Mouse (Mus musculus) layer of hippocampus, adult 8-10 months (tissue): ENCODE measurements around the gene Vmac. TPM values are rescaled to one million over a fixed set of nuclear protein-coding genes. Genes with fewer than 3 reads are reported as not detected.

Source experiments
- DNase-seq, 2 experiments: peaks; one replicate each; pipeline ENCODE4 v3.0.0; 2022; ENCODE audit warnings: low spot score in 2 of 2
- total RNA-seq, 4 experiments: library from RNA; stranded (reverse); gene quantifications; 2 replicates each; pipeline ENCODE4 v1.2.4; 2022

Vmac gene
- 10 to 100 TPM; 10.3 to 15.4 (median 12.5) TPM for total RNA-seq

GRCm38 (mm10) chr17:56717363-56718058 lies at the start of gene Vmac, which contains the start of gene Ndufa11:
Gene Vmac (minus strand): TSS chr17:56718022.
Gene Ndufa11 (plus strand): TSS chr17:56717767.
- peak; percentile 90 to 94 for DNase-seq

DNA sequence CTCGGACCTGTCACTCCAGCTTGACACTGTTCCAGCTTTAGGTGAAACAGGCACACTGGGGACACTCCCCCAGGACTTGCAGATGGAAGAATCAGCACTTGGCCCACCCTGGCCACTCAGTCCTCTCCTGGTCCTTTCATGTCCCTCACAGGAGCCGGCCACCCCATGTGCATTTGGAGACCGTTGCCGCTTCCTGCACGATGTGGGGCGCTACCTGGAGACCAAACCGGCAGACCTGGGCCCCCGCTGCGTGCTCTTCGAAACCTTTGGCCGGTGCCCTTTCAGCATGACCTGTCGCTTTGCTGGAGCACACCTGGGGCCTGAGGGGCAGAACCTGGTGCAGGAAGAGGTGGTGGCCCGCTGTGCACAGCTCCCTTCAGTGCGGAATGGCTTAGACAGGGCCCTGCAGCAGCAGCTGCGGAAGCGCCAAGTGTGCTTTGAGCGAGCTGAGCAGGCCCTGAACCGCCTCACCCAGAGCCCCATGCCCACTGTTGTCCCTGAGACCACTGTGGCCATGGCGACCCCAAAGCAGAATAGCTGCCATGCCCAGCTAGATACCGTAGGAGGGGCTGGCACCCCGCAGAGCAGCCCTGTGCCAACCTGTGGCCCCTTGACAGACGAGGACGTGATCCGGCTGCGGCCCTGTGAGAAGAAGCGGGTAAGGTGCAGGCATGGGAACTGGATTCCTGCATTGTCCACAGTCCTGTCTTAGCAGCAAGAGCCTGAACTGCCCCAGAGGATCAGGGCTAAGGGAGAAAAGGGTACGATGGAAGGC lies 49.0 kb upstream of the Vmac start:
- no peak for DNase-seq

- DNase-seq, result no peak
These were observed 47.6 kb upstream of the Vmac start for GRCm38 (mm10) chr17:56765431-56765830.

DNA sequence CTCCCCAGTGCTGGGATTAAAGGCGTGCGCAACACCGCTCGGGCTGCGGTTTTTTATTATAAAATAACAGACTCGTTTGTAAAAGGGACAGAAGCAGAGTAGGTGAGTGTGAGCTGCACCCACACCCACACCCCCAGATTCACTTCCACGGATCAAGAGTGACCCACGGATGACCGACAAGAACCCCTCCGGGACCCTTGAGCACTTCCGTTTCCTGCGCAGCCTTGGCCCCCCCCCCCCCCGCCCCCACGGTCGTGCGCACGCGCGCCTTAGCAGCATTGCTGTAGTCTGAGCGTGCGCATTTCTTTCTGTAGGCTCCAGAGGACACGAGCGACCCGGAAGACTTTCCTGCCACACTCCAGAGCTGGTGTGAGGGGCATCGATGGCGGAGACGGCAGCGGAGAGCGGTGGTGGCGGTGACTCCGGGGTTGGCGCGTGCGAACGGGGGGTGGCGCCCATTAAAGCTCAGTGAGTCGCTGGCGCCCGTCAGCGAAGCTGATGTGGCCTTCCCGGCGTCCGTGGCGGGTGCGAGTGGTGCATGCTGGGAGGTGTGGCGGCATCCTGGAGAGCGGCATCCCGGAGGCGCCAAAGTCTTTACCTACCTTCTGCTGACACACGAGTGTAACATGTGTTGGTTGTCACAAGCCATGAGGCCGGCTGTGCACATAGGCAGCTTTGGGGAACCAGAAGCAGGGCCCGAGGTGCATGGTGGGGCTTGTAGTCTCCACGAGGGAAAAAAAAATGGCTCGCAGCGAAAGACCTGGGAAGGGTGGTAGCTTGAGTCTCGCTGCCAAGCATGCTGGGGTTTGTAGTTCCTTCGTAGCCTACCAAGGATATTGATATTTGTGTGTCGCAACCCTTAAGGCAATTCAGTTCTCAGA lies 46.9 kb upstream of the Vmac start, which contains the start of gene Dus3l:
TSS of gene Dus3l (plus strand) at position 284 of the 881 bp plus-strand sequence.
- peak; percentile 90 to 91 for DNase-seq

GRCm38 (mm10) chr17:56763741-56764250 lies 46.0 kb upstream of the Vmac start:
- DNase-seq, result no peak

DNA sequence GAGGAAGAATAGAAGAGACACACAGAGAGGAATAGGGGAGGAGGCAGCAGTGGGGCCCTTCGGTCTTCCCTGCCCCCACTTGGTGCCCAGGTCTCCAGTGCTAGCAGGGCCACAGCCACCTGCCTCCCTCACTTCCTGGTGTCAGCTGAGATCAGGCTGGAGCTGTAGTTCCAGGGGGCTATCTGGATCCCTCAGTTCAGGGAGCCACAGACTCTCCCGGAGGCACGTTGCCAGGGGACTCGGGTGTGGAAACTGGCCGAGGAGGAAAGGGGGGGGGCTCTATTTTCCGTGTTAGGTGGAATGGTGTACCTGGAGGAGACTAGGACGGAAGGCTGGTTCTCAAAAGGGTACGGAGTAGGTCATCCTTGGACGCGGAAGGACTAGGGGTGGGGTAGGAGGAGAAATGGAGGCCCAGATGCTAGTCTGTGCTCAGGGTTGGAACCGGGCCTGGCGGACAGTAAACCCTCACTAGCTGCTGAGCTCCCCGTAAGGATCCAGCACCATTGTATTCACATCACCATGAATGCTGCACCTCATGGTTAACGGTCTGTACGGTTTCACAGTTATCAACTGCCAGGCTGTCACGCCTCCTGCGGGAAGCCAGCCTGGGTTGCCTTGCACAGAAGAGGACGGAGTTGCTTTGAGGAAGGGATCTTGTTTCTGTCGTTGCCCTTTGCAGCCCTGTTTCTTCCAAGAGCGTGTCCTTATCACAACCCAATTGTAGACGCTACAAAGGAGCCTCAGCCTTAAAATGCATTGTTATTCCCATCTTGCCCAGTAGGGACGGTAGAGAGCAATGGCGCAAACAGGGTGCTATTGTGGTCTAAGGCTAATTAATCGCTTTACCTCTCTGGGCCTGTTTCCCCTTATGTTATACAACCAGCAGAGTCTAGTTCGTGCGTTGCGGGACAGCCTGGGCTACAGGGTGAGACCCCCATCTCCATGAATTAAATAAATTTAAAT lies 45.2 kb upstream of the Vmac start:
- DNase-seq, result peak; percentile 50 to 71

DNA sequence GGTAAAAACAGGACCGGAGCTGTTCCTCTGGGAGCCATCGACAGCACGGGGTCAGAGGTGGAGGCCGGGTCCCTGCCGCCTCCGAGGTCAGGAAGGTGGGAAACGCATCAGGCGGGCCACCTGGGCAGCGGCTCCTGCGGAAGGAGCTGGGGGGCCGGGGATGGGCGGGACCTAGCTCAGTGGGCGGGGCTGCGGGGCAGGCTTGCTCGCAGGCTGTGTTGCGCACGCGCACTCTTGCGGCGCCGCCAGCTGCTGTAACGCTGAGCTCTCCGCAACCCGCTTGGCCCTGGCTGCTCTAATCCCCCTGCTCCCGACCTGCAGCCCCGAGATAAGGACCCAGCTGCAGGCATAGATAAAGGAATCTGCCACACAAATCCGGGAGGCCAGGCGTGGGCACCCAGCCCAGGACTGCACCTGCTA lies 44.2 kb upstream of the Vmac start:
- DNase-seq, result peak; percentile 64 to 81

DNA sequence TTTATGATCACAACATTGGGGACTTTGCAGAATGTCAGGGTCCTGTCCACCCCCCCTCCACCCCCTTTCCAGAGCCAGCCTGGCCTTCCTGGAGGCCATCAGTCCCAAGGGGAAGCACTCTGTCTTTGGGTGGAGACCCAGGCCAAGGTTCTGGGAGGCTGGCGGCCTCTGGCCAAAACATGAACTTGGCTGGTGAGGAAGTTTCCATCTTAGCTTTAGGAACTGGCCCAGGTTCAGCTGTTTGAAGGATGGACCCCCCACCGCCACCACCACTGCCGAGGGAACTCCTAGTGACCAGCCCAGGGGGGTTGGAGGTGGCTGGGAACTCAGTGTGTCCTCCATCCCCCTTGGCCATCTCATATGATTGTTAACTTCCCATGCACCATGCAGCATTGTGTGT lies 43.3 kb upstream of the Vmac start:
- DNase-seq, result no peak

DNA sequence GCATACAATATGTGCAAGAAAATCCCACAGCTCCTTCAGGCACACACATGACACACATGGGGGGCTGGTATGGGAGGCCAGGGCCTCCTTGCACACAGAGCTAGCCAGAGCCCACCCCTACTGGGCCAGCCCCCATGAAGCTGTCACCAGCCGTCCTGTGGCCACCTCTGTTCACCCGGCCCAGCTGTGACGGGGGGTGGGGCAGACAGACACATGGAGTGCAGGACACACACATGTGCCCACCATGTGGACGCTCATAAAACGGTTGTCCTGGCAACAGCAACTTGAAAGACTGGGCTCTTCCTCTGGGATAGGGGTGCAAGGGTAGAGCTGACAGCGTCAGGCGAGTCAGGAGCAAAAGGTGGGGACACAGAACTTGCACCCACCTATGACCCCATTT lies 41.4 kb upstream of the Vmac start:
- no peak for DNase-seq

GRCm38 (mm10) chr17:56758132-56758531 lies 40.3 kb upstream of the Vmac start:
- DNase-seq, result peak; percentile 45 to 52

DNA sequence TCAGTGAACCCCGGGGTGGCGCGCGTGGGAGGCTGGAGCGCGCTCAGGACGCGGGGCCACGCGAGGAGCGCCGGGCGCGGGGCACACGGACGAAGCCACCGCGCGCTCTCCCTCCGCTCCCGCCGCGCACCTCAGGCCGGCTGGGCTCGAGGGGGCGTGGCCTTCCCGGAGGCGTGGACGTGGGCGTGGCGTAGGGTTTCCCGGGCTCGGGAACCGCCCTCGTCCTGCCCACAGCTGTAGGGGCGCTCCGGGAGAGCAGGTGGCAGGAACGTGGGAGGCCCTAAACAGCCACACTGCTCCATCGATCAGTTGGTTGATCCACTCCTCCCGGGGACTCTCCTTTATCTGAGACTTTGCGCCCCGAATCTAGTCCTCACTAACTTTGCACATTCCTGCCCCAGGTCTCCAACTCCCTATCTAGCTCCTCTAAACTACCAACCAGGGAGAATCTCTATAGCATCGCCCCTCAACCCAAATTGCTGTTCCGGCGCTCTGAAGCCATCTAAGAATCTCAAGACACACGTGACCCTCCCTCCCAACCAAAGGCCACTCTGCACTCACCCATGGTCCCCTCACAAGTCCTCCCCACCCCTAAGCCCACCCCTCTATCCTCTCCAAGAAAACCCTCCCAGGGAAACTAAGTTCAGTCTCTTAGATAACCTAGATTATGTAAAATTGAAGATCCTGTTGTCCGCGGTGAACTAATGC lies 39.7 kb upstream of the Vmac start, which contains the start of gene Nrtn:
TSS of gene Nrtn (minus strand) at position 115 of the 708 bp plus-strand sequence.
- peak; percentile 39 to 44 for DNase-seq

DNA sequence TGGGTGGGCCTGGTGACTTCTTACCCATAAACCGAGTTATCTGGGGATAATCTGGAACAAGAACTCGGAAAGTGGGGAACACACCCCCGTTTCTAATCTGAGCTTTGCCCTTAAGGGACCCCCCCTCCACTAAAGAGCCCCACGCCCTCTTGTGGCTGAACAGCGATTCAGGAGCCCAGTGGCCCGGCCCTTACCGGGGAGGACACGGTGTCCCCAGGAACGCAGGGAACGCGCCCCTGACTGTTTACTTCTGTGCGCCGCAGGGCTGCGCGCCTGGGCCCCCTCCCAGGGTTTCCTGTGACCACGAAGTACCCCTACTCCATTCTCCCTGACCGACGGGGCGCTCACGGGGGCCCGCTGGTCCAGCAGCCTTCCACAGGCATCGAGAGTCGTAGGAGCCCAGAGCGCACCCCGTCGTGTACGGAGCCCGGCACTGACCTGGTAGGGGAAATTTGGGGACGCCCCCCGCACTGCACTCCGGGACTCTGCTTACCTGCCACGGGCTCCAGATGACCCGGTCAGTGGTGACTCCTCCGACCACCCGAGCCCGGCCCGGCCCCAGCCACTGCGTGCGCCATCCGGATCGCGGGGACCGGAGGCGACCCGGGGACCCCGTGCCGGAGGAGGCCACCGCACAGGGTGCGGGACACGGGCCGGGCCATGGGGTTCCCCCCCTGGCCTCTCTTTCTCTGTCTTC lies 39.0 kb upstream of the Vmac start:
- DNase-seq, result no peak

GRCm38 (mm10) chr17:56754271-56755185 lies 36.7 kb upstream of the Vmac start:
- no peak for DNase-seq

DNA sequence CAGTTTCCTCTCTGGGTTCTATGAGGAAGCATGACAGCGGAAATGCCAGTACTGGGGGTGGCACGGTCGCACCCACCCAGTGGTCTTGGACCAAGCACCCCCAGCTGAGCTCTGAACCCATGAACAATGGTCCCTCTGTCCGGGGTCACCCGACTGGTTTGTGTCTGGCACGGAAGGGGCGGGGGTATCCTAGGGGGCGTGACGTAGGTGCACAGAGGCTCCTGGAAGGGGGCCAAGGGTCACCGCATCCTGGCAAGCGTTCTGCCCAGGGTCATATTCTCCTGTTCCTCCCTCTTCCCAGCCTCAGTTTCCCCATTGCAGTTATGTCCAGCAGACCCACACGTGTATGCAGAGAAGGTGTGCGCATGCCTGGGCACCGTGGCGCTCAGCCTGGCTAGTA lies 35.6 kb upstream of the Vmac start:
- no peak for DNase-seq

DNA sequence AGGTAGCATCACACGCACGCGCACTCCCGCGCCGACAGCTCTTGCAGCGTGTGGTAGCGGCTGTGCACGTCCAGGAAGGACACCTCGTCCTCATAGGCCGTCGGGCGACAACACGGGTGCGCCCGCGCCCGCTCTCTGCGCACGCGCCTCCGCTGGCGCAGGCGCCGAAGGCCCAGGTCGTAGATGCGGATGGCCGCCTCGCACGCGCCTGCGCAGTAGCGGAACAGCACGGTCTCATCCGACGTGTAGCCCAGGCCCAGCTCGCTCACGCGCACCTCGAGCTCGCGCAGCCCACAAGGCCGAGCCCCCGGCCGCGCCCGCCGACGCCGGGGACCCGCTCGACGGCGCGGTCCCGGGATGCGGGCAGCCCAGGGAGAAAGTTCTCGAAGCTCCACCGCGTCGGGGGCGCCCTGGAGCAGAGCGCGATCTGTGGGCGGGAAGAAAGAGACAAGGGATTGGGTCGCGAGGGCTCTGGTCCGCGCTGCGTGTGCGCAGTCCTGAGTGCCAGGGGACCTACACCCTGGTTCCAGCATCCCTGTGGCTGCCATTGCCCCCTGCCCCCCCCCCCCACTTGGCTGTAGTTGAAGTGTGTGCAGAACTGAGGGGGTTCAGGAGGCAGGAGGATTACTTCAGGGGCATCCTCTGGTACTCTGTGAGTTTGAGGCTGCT lies 33.7 kb upstream of the Vmac start:
- no peak for DNase-seq

DNA sequence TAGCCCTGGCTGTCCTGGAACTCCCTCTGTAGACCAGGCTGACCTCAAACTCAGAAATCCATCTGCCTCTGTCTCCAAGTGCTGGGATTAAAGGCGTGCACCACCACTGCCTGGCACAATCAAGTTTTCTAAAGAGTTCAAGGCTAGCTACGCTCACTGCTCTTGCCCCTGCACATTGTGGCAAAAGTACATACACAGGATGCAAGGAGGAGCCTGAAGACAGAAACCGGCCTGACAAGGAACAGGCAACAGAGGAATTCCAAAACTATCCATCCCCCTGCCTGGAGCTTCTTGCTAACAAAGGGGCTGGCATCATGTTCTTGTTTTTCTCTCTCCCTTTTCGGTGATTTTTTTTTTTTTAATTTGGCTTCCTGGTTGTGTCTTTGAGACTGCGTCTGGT lies 26.4 kb upstream of the Vmac start:
- DNase-seq, result no peak

DNA sequence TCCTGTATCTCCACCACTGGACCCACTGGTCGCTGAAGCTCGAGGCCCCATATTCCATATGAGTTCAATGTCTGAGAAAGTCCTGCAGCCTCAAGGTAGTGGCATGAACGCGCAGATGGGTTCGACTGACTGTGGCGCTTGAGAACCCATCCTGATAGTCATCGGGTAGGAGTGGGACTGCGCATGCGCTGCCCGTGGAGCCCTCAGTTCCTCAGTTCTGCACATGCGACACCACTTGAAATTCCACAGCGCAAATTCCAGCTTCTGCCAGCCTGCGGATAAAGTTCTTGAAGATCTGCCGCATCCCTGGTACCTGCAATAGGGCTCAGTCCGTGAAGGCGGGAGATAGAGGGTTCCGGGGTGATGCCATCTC lies 23.0 kb upstream of the Vmac start:
- no peak for DNase-seq
